Mouse (Mus musculus) myocyte (in vitro differentiated cells): ENCODE data around the gene Sod1.

Experiments used
- CEBPB ChIP-seq: IDR thresholded peaks from 2 replicates; pipeline ENCODE4 v1.6.1; 2011; ENCODE audit warnings: mild to moderate bottlenecking, moderate library complexity; ENCODE audit not compliant: poor library complexity, insufficient read depth, severe bottlenecking
- E2F4 ChIP-seq: IDR thresholded peaks from one replicate; pipeline ENCODE4 v1.6.1; 2011; ENCODE audit warnings: mild to moderate bottlenecking, control low read depth, moderate library complexity; ENCODE audit not compliant: insufficient read depth
- MYOD1 ChIP-seq, 3 experiments: IDR thresholded peaks; one replicate each; pipeline ENCODE4 v1.6.1; 2011; ENCODE audit warnings: control low read depth in 2 of 3, low read depth in 2 of 3, mild to moderate bottlenecking in 2 of 3, moderate library complexity in 1 of 3; ENCODE audit not compliant: insufficient read length in 2 of 3, control insufficient read depth in 1 of 3
- POLR2A ChIP-seq: IDR thresholded peaks from one replicate; pipeline ENCODE4 v1.6.1; 2011; ENCODE audit warnings: low read depth, mild to moderate bottlenecking, control low read depth, moderate library complexity; ENCODE audit not compliant: insufficient read length
- POLR2AphosphoS2 ChIP-seq: IDR thresholded peaks from one replicate; pipeline ENCODE4 v1.6.1; 2011; ENCODE audit warnings: low read depth, control low read depth; ENCODE audit not compliant: insufficient read length
- USF1 ChIP-seq: IDR thresholded peaks from one replicate; pipeline ENCODE4 v1.6.1; 2011; ENCODE audit warnings: low read depth, mild to moderate bottlenecking, control low read depth, moderate library complexity

GRCm38 (mm10) chr16:90239128-90239746, 18.7 kb downstream of the Sod1 start:
- TF ChIP-seq POLR2A, result no peak
- no peak for TF ChIP-seq E2F4
- no peak for TF ChIP-seq CEBPB
- no peak for TF ChIP-seq POLR2AphosphoS2
- no peak for TF ChIP-seq MYOD1 (IDR thresholded peaks at IDR 0.05; ENCODE audit: control insufficient read depth in 1 of 3, insufficient read length in 2 of 3, low read depth in 2 of 3)
- no peak for TF ChIP-seq USF1
